Mouse (Mus musculus) liver, embryonic 11.5 days (tissue): Measurements from ENCODE around the gene Phactr1. TPM values are rescaled to one million over a fixed set of nuclear protein-coding genes. Genes with fewer than 3 reads are reported as not detected.

Source experiments
- ATAC-seq: fragments of 200-750 bp; cut with Nextera tagmentation; replicated peaks from 2 replicates; pipeline ENCODE4 v1.8.0; 2017; ENCODE audit warnings: moderate number of reproducible peaks, mild to moderate bottlenecking, moderate TSS enrichment, moderate library complexity; ENCODE audit not compliant: low FRiP score
- DNase-seq: peaks from one replicate; pipeline ENCODE4 v3.0.0-alpha.2; 2017; ENCODE audit warnings: low spot score
- H3K27ac ChIP-seq: fragments of 300-500 bp; sonication (generic); 2 replicates; pipeline ENCODE4 v1.5.1; 2014; ENCODE audit warnings: mild to moderate bottlenecking, low read depth, low read length, control low read depth
- H3K27me3 ChIP-seq: fragments of 300-500 bp; sonication (generic); replicated peaks from 2 replicates; pipeline ENCODE4 v1.6.1; 2014; ENCODE audit warnings: low read length, mixed read lengths; ENCODE audit not compliant: control insufficient read depth, insufficient read depth
- H3K36me3 ChIP-seq: fragments of 300-500 bp; sonication (generic); 2 replicates; pipeline ENCODE4 v1.6.1; 2014; ENCODE audit warnings: mild to moderate bottlenecking, low read length, moderate library complexity, mixed read lengths; ENCODE audit not compliant: control insufficient read depth, insufficient read depth
- H3K4me1 ChIP-seq: fragments of 300-500 bp; sonication (generic); replicated peaks from 2 replicates; pipeline ENCODE4 v1.6.1; 2014; ENCODE audit warnings: low read length, mixed read lengths; ENCODE audit not compliant: control insufficient read depth, insufficient read depth
- H3K4me2 ChIP-seq: fragments of 300-500 bp; sonication (generic); 2 replicates; pipeline ENCODE4 v1.6.1; 2014; ENCODE audit warnings: mild to moderate bottlenecking, control low read depth, moderate library complexity
- H3K4me3 ChIP-seq: fragments of 300-500 bp; sonication (generic); 2 replicates; pipeline ENCODE4 v1.5.1; 2014; ENCODE audit warnings: low read depth, low read length, control low read depth
- H3K9ac ChIP-seq: fragments of 300-500 bp; sonication (generic); 2 replicates; pipeline ENCODE4 v1.6.1; 2014; ENCODE audit warnings: low read depth, low read length, control low read depth
- H3K9me3 ChIP-seq: fragments of 300-500 bp; sonication (generic); 2 replicates; pipeline ENCODE4 v1.6.1; 2016; ENCODE audit warnings: low read length, inconsistent platforms, mixed read lengths; ENCODE audit not compliant: control insufficient read depth
- WGBS: fragments of 180-500 bp; shearing (Covaris S2); extraction: QIAGEN DNeasy Blood & Tissue Kit; methylation state at CpG from one replicate; pipeline ENCODE4 v1.1.7; 2014; 5-methylcytosine and 5-hydroxymethylcytosine counted together
- polyA plus RNA-seq: library from polyadenylated mRNA; unstranded; fragments of >200 nt; fragmentation: Nextera tagmentation; extraction: Ambion mirVana; gene quantifications from 2 replicates; pipeline ENCODE4 v1.2.1, GENCODE M21; 2014

Gene Phactr1
- polyA plus RNA-seq, 1 experiment from 2014 or later: 1.3 TPM

GRCm38 (mm10) chr13:42737486-42737885, 57.1 kb downstream of the Phactr1 start:
- Histone ChIP-seq H3K27ac (no peak overlapping the region), H3K27me3 (no peaks in the 10 kb centered on the region), H3K4me1 (no peaks in the 10 kb centered on the region), H3K36me3 (no peaks in the 10 kb centered on the region), H3K9ac (no peak overlapping the region), H3K4me2 (no peak overlapping the region), H3K4me3 (no peak overlapping the region), H3K9me3 (no peaks in the 10 kb centered on the region)
- DNase-seq: no peak
- 89% methylated on average over 5 of the region's 5 CpGs for WGBS
- ATAC-seq: no peak

GRCm38 (mm10) chr13:42738152-42738551, 57.7 kb downstream of the Phactr1 start:
- ATAC-seq (no peak), DNase-seq (no peak)
- WGBS: 82% methylated on average over 5 of the region's 5 CpGs
- H3K36me3 ChIP-seq: no peaks in the 10 kb centered on the region
- H3K27ac ChIP-seq: no peak overlapping the region
- H3K4me1 ChIP-seq: no peaks in the 10 kb centered on the region
- H3K4me2 ChIP-seq: no peak overlapping the region
- no peaks in the 10 kb centered on the region for H3K27me3 ChIP-seq
- H3K9me3 ChIP-seq: no peaks in the 10 kb centered on the region
- no peak overlapping the region for H3K4me3 ChIP-seq
- H3K9ac ChIP-seq: no peak overlapping the region

- H3K27ac ChIP-seq: no peak overlapping the region
- ATAC-seq: no peak
- H3K4me3 ChIP-seq: no peak overlapping the region
- H3K4me2 ChIP-seq: no peak overlapping the region
- no peaks in the 10 kb centered on the region for H3K27me3 ChIP-seq
- H3K4me1 ChIP-seq: no peaks in the 10 kb centered on the region
- H3K36me3 ChIP-seq: no peaks in the 10 kb centered on the region
- H3K9me3 ChIP-seq: no peaks in the 10 kb centered on the region
- DNase-seq: no peak
- no peak overlapping the region for H3K9ac ChIP-seq
Observed at GRCm38 (mm10) chr13:42742226-42742625, 61.8 kb downstream of the Phactr1 start.

GRCm38 (mm10) chr13:42744467-42744866, 64.0 kb downstream of the Phactr1 start:
- Histone ChIP-seq H3K4me3 (no peak overlapping the region), H3K4me1 (no peaks in the 10 kb centered on the region), H3K27me3 (no peaks in the 10 kb centered on the region), H3K4me2 (no peak overlapping the region), H3K9ac (no peak overlapping the region), H3K36me3 (no peaks in the 10 kb centered on the region), H3K27ac (no peak overlapping the region), H3K9me3 (no peaks in the 10 kb centered on the region)
- 89% methylated on average over 5 of the region's 5 CpGs for WGBS
- DNase-seq (no peak), ATAC-seq (no peak)

GRCm38 (mm10) chr13:42757654-42758400, 77.4 kb downstream of the Phactr1 start:
- Histone ChIP-seq H3K4me3 (no peak overlapping the region), H3K4me1 (no peaks in the 10 kb centered on the region), H3K4me2 (no peak overlapping the region), H3K9ac (no peak overlapping the region), H3K36me3 (no peaks in the 10 kb centered on the region), H3K27ac (no peak overlapping the region), H3K9me3 (no peaks in the 10 kb centered on the region), H3K27me3 (no peaks in the 10 kb centered on the region)
- WGBS: 56% methylated on average over 11 of the region's 11 CpGs
- ATAC-seq (no peak), DNase-seq (no peak)

GRCm38 (mm10) chr13:42759170-42759569, 78.7 kb downstream of the Phactr1 start:
- Histone ChIP-seq H3K4me2 (no peak overlapping the region), H3K36me3 (no peaks in the 10 kb centered on the region), H3K9ac (no peak overlapping the region), H3K9me3 (no peaks in the 10 kb centered on the region), H3K27ac (no peak overlapping the region), H3K4me1 (no peaks in the 10 kb centered on the region), H3K4me3 (no peak overlapping the region), H3K27me3 (no peaks in the 10 kb centered on the region)
- DNase-seq (no peak), ATAC-seq (no peak)
- 86% methylated on average over 5 of the region's 5 CpGs for WGBS

GRCm38 (mm10) chr13:42760907-42761544, 80.6 kb downstream of the Phactr1 start:
- Histone ChIP-seq H3K27me3 (no peaks in the 10 kb centered on the region), H3K4me3 (no peak overlapping the region), H3K36me3 (no peaks in the 10 kb centered on the region), H3K4me2 (no peak overlapping the region), H3K9me3 (no peaks in the 10 kb centered on the region), H3K4me1 (no peaks in the 10 kb centered on the region), H3K9ac (no peak overlapping the region), H3K27ac (no peak overlapping the region)
- no peak for DNase-seq
- ATAC-seq: no peak
- WGBS: 77% methylated on average over 10 of the region's 10 CpGs

GRCm38 (mm10) chr13:42772314-42772713, 91.9 kb downstream of the Phactr1 start:
- Histone ChIP-seq H3K9ac (no peak overlapping the region), H3K4me3 (no peak overlapping the region), H3K36me3 (no peaks in the 10 kb centered on the region), H3K27ac (no peak overlapping the region), H3K4me1 (no peaks in the 10 kb centered on the region), H3K27me3 (no peaks in the 10 kb centered on the region), H3K9me3 (no peaks in the 10 kb centered on the region), H3K4me2 (no peak overlapping the region)
- ATAC-seq (no peak), DNase-seq (no peak)
- WGBS: 74% methylated on average over 6 of the region's 6 CpGs

- WGBS: 69% methylated on average over 2 of the region's 2 CpGs
- Histone ChIP-seq H3K27ac (no peak overlapping the region), H3K4me2 (no peak overlapping the region), H3K9ac (no peak overlapping the region), H3K9me3 (no peaks in the 10 kb centered on the region), H3K27me3 (no peaks in the 10 kb centered on the region), H3K36me3 (no peaks in the 10 kb centered on the region), H3K4me3 (no peak overlapping the region), H3K4me1 (no peaks in the 10 kb centered on the region)
- ATAC-seq (no peak), DNase-seq (no peak)
Observed at GRCm38 (mm10) chr13:42774040-42774439, 93.6 kb downstream of the Phactr1 start.
